Mouse (Mus musculus) frontal cortex, adult 2 months (tissue): ENCODE results near the gene Olfr975. TPM values are rescaled to one million over a fixed set of nuclear protein-coding genes. Genes with fewer than 3 reads are reported as not detected.
"Not testable (repeated sequence)": the region's sequence is repeated elsewhere in the genome, so short reads cannot be mapped to it uniquely, and the experiment has no call there.

ENCODE experiments used
- DNase-seq, 2 experiments: peaks; one replicate each; pipeline ENCODE4 v3.0.0; 2022; ENCODE audit warnings: low spot score in 1 of 2; ENCODE audit errors: extremely low spot score in 1 of 2
- polyA plus RNA-seq: library from polyadenylated mRNA; depleted of rRNA; stranded (reverse); fragments of >200 nt; gene quantifications from 2 replicates; pipeline ENCODE4 v1.2.3, GENCODE M21; 2012; rRNA removed

Gene Olfr975
- polyA plus RNA-seq = 0.02 TPM in 1 of 2 replicates, not detected in the other

DNA sequence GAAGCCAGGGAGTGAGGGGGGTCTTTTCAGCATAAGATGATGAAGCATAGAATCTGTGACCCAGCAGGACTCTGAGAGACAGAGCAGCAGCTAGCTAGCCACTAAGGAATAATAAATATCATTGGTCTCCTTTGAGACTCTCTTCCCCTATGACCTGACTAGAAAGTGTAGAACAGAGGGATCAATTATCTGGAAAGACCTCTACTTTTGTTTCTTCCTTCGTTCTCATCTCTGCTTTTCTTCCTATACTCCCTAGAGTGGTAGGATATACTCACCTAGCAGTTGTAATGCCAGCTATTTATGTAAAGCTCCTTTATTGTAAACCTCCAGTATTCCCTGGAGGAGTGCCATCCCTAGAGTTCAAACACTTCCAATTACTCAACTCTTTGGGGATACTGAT, at the start of gene Olfr975:
Olfr975 (minus strand) TSS at position 101 of the 400 bp plus-strand sequence.
- no peak for DNase-seq

DNA sequence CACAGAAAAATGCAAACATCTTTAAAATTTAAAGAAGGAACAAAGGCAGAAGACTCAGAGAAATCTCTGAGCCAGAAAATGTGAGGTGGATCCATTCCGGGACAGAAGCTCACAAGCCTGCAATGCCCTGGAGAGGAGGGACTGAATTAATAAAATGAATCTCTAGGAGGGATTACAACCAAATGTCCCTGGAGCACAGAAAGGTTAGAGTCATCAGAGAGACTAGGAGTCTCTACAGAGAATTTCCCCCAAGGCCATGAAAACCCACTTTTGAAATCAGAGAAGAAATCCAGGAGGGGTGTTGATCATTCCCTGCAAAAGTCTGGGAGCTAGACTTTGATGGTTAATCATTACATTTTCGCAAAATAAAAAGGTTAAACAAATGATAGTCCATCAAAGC, 40.0 kb upstream of the Olfr975 start, which contains the start of gene Olfr978:
Olfr978 (plus strand) TSS at position 301 of the 400 bp plus-strand sequence.
- no peak for DNase-seq

DNA sequence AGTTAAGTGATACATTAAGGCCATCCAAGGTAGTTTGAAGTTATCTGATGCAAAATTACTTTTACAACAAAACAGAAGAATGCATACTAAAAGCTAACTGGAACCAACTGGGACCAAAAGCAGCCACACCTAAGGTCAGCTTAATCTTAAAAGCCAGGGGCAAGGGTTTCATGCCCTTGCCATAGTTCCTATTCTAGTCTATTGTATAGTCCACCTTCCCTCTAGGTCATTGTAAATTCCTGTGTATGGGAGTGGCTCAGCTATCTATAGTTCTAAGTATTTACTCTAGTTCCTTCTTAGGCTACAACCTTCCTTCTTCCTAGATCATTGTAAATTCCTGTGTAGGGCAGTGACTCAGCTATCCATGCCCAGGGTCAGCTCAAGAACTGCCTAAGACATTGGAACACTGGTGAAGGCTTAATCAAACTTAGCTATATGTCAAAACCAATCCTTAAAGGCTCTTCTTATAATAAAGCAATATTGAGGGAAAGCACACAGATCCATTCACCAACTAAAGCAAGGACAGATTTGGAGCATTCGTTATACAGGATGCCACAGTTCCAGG, 24.8 kb upstream of the Olfr975 start:
- not testable (repeated sequence) for DNase-seq

DNA sequence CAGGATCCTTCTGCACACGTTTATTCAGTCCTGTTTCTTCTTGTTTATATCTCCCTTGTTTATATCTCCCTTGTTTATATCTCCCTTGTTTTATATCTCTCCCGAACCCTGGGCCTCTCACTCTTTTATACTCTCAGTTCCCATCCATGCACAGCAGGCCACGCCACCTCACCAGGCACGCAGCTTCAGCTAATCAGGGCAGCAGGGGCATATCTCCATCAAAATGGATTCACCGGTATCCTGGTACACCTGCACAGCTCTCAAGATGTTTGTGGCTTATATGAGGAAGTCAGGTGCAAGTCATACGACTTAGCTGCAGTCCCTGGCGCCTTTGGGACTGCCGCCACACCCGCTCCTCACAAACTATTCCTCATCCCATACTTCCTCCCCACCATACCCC, 9.2 kb upstream of the Olfr975 start, which contains the start of gene Olfr976:
Olfr976 (minus strand) TSS at position 101 of the 400 bp plus-strand sequence.
- DNase-seq = not testable (repeated sequence)

DNA sequence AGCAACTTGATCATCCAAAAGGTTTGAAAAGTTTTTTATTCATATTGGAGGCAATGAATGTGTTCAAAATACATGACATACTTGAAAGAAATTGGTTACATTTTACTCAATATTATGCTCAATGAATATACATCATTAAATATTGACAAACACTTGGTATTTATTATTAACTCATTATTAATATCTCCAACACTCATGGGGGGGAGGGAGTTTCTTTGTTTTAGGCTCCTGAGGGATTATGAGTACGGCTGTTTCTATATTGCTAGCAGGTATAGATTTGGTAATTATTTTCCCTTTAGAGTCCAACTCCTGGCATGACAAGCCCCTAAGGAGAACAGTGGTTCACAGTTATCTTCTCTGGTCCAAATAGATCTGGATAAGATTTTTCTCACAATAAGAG, 14.6 kb downstream of the Olfr975 start, which contains the start of gene Olfr974:
Olfr974 (plus strand) TSS at position 301 of the 400 bp plus-strand sequence.
- DNase-seq = no peak

DNA sequence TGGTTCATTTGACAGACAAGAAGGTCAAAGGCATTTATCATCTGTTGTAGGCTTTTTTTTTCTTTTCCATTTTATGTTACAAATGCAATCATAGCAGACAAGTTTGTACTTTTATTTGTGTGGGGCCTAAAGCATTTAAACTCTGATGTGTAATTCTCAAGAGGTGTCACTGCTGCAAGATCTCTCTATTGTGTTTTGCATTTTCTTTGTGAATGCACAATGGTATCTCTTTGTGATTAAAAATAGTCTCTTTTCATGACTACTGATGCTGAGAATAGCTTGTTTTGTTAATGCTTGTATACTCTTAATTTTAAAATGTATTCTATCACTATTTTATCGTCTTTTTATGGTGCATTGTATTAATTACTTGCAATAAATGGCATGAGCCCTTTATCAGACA, 23.0 kb downstream of the Olfr975 start:
- not testable (repeated sequence) for DNase-seq

DNA sequence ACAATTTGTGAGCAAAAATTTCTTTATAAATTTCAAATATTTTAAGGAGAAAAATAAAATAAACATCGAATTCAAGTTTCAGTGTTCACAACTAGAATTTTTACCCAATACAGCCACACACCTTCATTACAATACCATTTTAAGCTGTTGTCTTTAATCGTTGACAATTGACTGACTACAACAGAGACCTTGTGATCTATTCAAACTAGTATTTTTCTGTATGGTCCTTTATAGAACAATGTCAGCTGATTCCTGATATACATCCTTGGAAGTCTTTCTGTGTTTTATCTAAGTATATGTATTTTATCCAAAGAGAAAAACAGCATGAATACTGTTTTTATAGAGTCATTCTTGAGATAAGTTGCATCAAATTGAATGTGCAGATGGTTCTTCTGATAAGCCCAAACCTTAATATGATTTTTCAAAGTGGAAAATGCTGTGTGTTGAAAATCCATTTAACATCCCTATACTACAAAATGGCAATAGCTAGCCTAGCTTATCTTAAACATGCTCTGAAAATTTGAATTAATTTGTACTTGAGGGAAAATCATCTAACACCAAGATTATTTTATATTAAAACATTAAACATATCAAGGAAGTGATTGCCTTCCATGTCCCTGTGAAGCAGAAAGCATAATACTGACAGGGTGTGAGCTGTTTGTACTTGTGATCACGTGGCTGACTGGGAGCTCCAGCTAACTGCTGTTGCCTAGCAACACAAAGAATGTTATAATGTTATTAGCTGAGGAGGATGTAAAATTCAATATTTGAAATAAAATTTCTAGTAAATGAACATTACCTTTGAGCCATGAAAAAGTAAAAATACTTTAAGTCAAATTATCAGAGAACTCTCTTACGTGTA, 23.6 kb downstream of the Olfr975 start:
- not testable (repeated sequence) for DNase-seq

DNA sequence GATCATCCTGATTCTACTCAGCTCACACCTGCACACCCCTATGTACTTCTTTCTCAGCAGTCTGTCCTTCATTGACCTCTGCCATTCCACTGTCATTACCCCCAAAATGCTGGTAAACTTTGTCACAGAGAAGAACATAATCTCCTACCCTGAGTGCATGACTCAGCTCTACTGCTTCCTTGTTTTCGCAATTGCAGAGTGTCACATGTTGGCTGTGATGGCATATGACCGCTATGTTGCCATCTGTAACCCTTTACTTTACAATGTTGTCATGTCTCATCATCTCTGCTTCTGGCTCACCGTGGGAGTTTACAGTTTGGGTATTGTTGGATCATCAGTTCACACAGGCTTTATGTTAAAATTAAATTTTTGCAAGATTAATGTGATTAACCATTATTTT, 41.9 kb downstream of the Olfr975 start:
- DNase-seq = no peak

DNA sequence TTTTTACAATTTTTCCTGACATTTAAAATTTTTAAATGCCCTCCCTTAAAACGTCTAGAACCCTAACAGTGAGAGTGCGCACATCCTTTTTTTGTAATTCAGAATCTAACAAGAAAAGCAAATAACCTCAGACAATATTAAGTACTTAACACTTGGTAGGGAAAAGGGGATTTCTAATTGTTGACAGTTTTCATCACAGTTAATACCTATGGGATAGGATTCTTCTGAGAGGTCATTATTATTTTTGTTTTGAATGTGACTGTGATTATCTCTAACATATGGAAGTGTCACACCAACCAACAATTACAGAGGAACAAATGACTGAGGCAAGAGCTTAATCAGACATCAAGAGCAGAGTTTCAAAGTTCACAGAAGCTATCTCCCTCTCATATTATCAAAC, 44.8 kb downstream of the Olfr975 start, which contains the start of gene Olfr229:
Olfr229 (plus strand) TSS at position 301 of the 400 bp plus-strand sequence.
- no peak for DNase-seq

DNA sequence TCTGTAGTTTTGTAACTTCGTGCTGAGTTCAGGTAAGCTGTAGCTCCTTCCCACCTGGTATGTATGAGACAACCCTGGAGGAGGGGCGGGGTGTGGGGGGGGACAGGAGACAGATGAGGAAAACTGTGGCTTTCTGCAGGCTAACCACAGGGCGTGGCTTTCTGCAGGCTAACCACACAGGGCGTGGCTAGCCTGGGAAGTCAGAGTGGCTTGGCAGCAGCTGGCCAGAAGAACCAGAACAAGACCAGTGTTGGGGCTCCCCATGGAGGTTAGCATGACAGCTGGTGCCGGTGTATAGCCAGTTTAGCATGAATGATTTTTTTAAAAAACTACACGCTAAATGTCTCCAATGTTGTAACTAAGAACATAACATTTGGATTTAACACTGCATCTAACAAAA, 46.7 kb downstream of the Olfr975 start:
- DNase-seq = no peak

Other genes starting within 250 kb of the Olfr975 start
- gene Olfr149, start 244.9 kb downstream of the Olfr975 start, polyA plus RNA-seq = not detected in 2 replicates
- gene Olfr965, start 240.7 kb downstream of the Olfr975 start, polyA plus RNA-seq = 0.11 TPM in 1 of 2 replicates, not detected in the other
- gene Olfr150, start 221.1 kb downstream of the Olfr975 start, polyA plus RNA-seq = not detected in 2 replicates
- not detected in 2 replicates for gene Olfr967, start 205.8 kb downstream of the Olfr975 start, polyA plus RNA-seq
- not detected in 2 replicates for gene Olfr968, start 168.8 kb downstream of the Olfr975 start, polyA plus RNA-seq
- gene Olfr969, start 161.1 kb downstream of the Olfr975 start, polyA plus RNA-seq = not detected in 2 replicates
- gene Olfr970, start 143.2 kb downstream of the Olfr975 start, polyA plus RNA-seq = not detected in 2 replicates
- not detected in 2 replicates for gene Olfr971, start 115.2 kb downstream of the Olfr975 start, polyA plus RNA-seq
- 0.06 TPM in 1 of 2 replicates, not detected in the other for gene Olfr972, start 85.6 kb downstream of the Olfr975 start, polyA plus RNA-seq
- not detected in 2 replicates for gene Olfr229, start 44.7 kb downstream of the Olfr975 start, polyA plus RNA-seq
- not detected in 2 replicates for gene Olfr974, start 14.5 kb downstream of the Olfr975 start, polyA plus RNA-seq
- not detected in 2 replicates for gene Olfr976, start 9.1 kb upstream of the Olfr975 start, polyA plus RNA-seq
- gene Olfr978, start 40.1 kb upstream of the Olfr975 start, polyA plus RNA-seq = not detected in 2 replicates
- gene Olfr979, start 51.4 kb upstream of the Olfr975 start, polyA plus RNA-seq = not detected in 2 replicates
- not detected in 2 replicates for gene Olfr980, start 57.5 kb upstream of the Olfr975 start, polyA plus RNA-seq
- 0.04 and 0.11 TPM in 2 replicates for gene Olfr981, start 69.4 kb upstream of the Olfr975 start, polyA plus RNA-seq
- gene Olfr982, start 121.8 kb upstream of the Olfr975 start, polyA plus RNA-seq = not detected in 2 replicates
- gene Olfr983, start 141.5 kb upstream of the Olfr975 start, polyA plus RNA-seq = not detected in 2 replicates
- gene Olfr984, start 162.2 kb upstream of the Olfr975 start, polyA plus RNA-seq = not detected in 2 replicates
- gene Olfr985, start 178.1 kb upstream of the Olfr975 start, polyA plus RNA-seq = 0.08 TPM in 1 of 2 replicates, not detected in the other
- not detected in 2 replicates for gene Tmem225, start 196.1 kb upstream of the Olfr975 start, polyA plus RNA-seq
- gene Olfr986, start 228.9 kb upstream of the Olfr975 start, polyA plus RNA-seq = not detected in 2 replicates
- 3.7 and 4.1 TPM in 2 replicates for gene Zfp202, start 240.3 kb upstream of the Olfr975 start, polyA plus RNA-seq